Mouse (Mus musculus) layer of hippocampus, adult 8-10 months (tissue): Measurements from ENCODE around the gene Ptpn7. TPM values are rescaled to one million over a fixed set of nuclear protein-coding genes. Genes with fewer than 3 reads are reported as not detected.
A peak's percentile ranks its signal among the peaks of the same experiment; 100 is the strongest.

ENCODE experiments used
- DNase-seq, 2 experiments: peaks; one replicate each; pipeline ENCODE4 v3.0.0; 2022; ENCODE audit warnings: low spot score in 2 of 2
- total RNA-seq, 4 experiments: library from RNA; stranded (reverse); gene quantifications; 2 replicates each; pipeline ENCODE4 v1.2.4; 2022

The Ptpn7 gene
- total RNA-seq, 4 experiments from 2014 or later: 0.16 to 0.34 TPM; not detected in 2

DNA sequence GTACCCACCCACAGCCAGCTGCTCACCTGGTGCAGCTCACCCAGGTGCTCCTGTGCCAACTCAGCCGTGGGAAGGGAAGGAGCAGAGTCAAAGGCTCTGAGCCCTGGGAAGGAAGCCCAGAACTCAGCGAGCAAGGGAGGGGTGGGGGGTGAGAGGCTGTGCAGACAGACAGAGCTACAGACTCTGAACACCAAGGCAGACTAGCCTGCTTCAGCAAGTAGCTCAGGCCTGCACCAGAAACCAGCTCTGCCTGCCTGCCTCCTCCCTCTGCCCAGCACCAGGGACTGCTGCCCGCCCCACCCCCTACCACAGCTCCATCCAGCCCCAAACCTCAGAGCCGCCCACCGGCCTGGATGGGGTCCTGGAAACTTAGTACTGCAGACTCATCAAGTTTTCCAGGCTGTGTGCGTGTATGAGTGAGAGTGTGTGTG lies 4.5 kb upstream of the Ptpn7 start:
- no peak for DNase-seq

DNA sequence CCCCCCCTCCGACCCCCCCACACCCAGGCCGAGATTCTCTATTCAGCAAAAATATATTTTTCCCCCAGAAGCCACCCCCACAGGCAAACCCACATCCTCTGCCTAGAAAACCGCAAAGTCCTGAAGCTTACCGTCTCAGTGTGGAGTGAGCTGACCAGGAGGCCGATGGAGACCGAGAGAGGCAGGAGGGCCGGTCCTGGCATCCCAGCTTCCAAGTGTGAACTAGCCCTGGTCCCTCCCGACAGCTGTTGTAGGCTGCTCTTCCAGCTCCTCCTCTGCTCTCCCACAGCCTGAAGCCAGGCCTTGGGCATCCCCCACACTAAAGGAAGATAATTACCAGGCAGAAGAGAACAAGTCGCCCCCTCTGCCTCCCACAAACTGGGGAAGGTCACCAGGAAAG lies 3.5 kb upstream of the Ptpn7 start:
- DNase-seq: no peak

DNA sequence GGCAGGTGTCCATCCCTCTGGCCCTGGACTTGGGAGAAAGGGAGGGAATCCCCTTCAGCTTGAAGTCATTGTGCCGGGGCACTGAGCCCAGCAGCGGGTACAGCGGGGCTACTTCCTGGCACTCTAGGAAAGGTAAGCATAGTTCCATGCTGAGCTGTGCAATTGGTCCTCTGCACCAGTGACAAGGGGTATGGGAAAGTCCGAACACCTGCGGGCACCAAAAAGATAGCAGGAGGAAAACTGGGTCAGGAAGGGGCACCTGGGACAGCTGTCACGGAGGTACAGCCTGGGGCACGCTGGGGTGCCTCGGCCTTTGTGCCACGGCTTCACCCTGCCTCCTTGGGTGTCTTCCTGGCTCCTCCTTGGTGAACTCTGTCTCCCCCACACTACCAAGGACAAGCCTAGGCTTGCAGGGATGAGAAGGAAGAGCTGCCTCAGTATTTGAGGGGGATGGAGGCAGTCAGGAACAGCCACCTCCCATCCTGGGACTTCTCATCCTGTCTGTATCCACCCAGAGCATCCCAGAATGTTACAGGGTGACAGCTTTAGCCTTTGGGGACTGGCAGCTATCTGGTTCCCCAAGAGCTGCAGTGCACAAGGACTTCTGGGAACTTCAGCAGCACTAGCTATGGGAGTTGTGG lies 2.8 kb upstream of the Ptpn7 start:
- DNase-seq: no peak

DNA sequence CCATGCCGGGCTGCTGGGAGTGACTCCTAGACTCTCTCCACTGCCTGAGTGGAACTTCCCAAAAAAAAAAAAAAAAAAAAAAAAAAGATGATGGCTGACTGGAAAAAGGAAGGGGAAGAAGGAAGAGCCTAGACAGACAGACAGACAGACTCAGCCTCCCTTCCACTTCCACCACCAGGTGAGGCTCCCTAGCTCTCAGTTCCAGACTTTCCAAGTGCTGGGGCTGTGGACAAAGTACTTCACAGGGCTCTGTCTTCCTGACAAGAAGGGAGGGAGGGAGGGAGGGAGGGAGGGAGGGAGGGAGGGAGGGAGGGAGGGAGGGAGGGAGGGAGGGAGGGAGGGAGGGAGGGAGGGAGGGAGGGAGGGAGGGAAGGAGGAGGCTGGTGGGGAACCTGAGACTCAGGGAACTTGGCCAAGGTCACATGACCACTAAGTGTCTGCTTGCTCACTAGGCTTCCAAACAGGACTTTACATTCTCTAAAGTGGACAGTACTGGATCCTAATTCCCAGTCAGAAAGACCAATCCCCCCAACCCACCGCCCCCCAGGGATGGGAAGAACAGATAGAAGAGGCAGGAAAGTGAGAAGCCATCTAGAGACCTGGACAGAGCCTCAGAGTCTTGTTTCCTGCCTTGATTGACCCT lies 2.0 kb upstream of the Ptpn7 start:
- no peak for DNase-seq

DNA sequence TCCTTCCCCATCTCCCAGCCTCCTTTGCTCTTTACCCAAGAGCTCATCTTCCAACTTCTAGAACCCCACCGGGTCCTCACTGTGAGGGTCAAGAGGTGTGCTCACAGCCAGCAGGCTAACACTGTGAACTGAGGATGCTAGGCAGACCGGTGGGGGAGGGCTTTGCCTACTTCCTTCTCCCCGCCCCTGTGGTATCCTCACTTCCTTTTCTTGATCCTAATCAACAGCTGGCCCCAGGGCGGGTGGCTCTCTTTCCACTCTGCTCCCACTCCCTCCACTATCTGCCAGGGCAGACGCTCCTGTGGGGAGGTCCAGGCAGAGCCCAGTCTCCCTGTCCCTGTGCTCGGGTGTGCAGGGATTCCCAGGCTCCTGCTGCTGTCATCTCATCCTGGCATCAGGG lies 1.5 kb upstream of the Ptpn7 start:
- DNase-seq: no peak

GRCm38 (mm10) chr1:135131560-135131959 lies 940 bp upstream of the Ptpn7 start:
- no peak for DNase-seq

GRCm38 (mm10) chr1:135132893-135133369 lies 431 bp downstream of the Ptpn7 start:
- DNase-seq: no peak

GRCm38 (mm10) chr1:135133678-135134435 lies 1.4 kb downstream of the Ptpn7 start:
- no peak for DNase-seq

- no peak for DNase-seq
Observed at GRCm38 (mm10) chr1:135135111-135135787, 2.7 kb downstream of the Ptpn7 start.

GRCm38 (mm10) chr1:135136500-135136899 lies 4.0 kb downstream of the Ptpn7 start:
- peak in 1 of 2 experiments; percentile 78 for DNase-seq

DNA sequence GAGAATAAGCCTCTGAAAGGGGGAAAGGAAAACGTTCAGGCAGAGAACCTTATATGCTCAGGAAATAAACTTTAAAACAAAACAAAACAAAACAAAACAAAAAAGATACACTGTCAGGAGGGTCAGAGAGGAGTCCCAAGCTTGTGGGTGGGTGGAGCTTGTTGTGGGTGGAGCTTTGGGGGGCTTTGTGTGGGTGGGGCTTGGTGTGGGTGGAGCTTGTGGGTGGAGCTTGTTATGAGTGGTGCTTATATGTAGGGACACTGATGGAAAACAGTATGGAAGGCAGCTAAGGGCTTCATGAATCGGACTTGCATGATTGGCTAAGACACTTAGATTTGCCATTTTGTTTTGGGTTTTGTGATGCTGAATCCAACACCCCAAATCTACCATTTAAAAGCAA lies 7.4 kb downstream of the Ptpn7 start:
- no peak for DNase-seq

DNA sequence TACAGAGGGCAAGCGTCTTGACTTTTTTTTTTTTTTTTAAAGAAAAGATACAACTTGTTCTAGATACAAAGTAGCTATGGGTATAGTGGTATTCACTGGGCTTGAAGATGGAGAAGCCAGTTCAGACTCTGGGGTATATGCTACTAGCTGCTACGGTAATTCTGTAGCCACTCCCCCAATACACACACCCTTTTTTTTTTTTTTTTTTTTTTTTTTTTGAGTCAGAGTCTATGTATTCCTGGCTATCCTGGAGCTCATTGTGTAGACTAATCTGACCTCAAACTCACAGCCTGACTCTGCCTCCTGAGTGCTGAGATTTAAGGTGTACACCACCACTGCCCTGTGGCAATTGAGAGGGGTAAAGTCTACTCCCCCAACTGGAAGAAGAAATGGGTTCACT lies 10.0 kb downstream of the Ptpn7 start:
- no peak for DNase-seq

- no peak for DNase-seq
Observed at GRCm38 (mm10) chr1:135143940-135144339, 11.4 kb downstream of the Ptpn7 start.

- DNase-seq: peak in 1 of 2 experiments; percentile 74
Observed at GRCm38 (mm10) chr1:135146077-135146945, 13.8 kb downstream of the Ptpn7 start, which contains the start of gene Arl8a. Arl8a (plus strand) TSS chr1:135146824.

DNA sequence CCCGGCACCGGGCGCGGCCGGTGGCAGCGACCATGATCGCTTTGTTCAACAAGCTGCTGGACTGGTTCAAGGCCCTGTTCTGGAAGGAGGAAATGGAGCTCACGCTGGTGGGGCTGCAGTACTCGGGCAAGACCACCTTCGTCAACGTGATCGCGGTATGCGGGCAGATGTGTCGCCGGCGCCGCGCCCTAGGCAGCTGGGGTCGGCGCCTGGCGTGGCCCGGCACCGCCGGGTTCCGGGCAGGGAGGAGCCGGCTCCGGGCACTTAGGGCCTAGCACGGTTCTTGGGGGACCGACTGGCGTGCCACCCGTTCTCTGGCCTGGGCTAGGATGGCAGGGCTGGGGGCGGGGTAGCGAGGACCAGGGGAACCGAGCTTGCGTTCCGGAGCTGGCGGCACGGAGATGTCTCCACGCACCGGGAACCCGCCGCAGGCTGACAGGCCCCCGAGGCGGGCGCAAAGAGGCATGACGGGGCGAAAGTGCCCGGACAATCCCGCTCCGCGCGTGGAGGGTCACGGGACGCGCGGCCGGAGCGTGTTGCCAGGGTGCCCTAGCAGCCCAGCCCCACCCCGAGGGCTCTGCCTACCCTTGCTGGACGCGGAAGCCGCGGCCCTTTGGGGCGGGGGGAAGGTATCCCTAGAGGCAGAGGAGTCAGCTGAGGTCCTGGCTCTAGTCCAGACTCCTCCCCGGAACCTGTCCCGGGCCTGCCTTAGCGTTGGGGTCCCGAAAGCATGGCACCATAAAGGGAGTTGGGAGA lies 14.6 kb downstream of the Ptpn7 start:
- DNase-seq: peak; percentile 68 to 82

- no peak for DNase-seq
Observed at GRCm38 (mm10) chr1:135147702-135148058, 15.2 kb downstream of the Ptpn7 start.

- DNase-seq: no peak
Observed at GRCm38 (mm10) chr1:135148476-135148875, 16.0 kb downstream of the Ptpn7 start.

- no peak for DNase-seq
Observed at GRCm38 (mm10) chr1:135148996-135149395, 16.5 kb downstream of the Ptpn7 start.

DNA sequence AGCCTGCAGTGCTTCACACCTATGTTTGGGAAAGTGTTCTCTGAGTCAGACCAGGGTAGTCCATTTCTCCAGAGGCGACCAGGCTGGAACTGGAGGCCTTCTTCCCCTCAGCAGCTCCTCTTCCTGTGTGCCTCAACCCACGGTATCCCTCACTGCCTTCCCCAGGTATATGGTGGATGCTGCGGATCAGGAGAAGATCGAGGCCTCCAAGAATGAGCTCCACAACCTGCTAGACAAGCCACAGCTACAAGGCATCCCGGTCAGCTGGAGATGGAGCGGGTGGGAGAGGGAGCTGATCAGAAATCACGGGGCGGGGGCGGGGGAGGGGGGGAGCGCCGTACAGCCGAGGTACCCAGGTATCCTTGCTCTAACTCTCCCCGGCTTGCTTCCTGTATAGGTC lies 21.5 kb downstream of the Ptpn7 start:
- no peak for DNase-seq

DNA sequence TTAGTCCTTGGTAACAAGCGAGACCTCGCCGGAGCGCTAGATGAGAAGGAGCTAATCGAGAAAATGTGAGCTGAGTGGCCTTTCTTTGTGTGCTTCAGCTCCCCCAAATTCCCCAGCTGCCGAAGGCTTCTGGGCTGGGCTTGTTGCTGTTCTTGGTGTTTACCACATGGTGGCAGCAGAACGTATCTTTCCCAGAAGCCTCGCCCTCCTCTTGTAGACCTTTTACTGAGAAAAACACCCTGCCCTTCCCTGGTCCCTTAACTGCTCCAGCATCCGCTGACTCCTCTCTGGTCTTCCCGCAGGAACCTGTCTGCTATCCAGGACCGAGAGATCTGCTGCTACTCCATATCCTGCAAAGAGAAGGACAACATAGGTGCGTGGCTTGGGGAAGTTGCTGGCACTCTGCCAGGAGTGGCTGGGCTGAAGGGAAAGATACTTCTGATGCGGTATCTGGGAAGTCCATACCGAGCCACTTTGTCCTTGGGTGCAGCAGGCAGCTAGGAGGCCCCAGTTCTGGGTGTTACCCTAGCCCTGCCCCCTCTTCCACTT lies 22.0 kb downstream of the Ptpn7 start:
- peak; percentile 82 to 88 for DNase-seq
